Mouse (Mus musculus) forebrain, embryonic 12.5 days (tissue): ENCODE results near the gene Calr4. TPM values are rescaled to one million over a fixed set of nuclear protein-coding genes. Genes with fewer than 3 reads are reported as not detected.

ENCODE experiments used
- ATAC-seq: fragments of 200-750 bp; cut with Nextera tagmentation; 2 replicates; pipeline ENCODE4 v1.8.0; 2017; ENCODE audit warnings: moderate TSS enrichment; ENCODE audit not compliant: low FRiP score
- H3K27ac ChIP-seq: fragments of 300-500 bp; sonication (generic); 2 replicates; pipeline ENCODE4 v1.5.1; 2016; ENCODE audit warnings: mild to moderate bottlenecking
- H3K27me3 ChIP-seq: fragments of 300-500 bp; sonication (generic); 2 replicates; pipeline ENCODE4 v1.6.1; 2016; ENCODE audit warnings: mild to moderate bottlenecking
- H3K36me3 ChIP-seq: fragments of 300-500 bp; sonication (generic); replicated peaks from 2 replicates; pipeline ENCODE4 v1.6.1; 2016; ENCODE audit warnings: mild to moderate bottlenecking
- H3K4me1 ChIP-seq: fragments of 300-500 bp; sonication (generic); 2 replicates; pipeline ENCODE4 v1.6.1; 2016
- H3K4me2 ChIP-seq: fragments of 300-500 bp; sonication (generic); 2 replicates; pipeline ENCODE4 v1.6.1; 2016; ENCODE audit warnings: mild to moderate bottlenecking, moderate library complexity
- H3K4me3 ChIP-seq: fragments of 300-500 bp; sonication (generic); replicated peaks from 2 replicates; pipeline ENCODE4 v1.5.1; 2016; ENCODE audit warnings: mild to moderate bottlenecking
- H3K9ac ChIP-seq: fragments of 300-500 bp; sonication (generic); 2 replicates; pipeline ENCODE4 v1.6.1; 2016; ENCODE audit warnings: mild to moderate bottlenecking
- H3K9me3 ChIP-seq: fragments of 300-500 bp; sonication (generic); 2 replicates; pipeline ENCODE4 v1.6.1; 2016
- WGBS: fragments of 180-500 bp; shearing (Covaris S2); methylation state at CpG from one replicate; pipeline ENCODE4 v1.1.7; 2016; 5-methylcytosine and 5-hydroxymethylcytosine counted together
- polyA plus RNA-seq: library from polyadenylated mRNA; unstranded; fragments of >200 nt; fragmentation: Nextera tagmentation; extraction: Ambion mirVana; gene quantifications from 2 replicates; pipeline ENCODE4 v1.2.1, GENCODE M21; 2016

Gene Calr4
- polyA plus RNA-seq, 1 experiment from 2014 or later = not detected

DNA sequence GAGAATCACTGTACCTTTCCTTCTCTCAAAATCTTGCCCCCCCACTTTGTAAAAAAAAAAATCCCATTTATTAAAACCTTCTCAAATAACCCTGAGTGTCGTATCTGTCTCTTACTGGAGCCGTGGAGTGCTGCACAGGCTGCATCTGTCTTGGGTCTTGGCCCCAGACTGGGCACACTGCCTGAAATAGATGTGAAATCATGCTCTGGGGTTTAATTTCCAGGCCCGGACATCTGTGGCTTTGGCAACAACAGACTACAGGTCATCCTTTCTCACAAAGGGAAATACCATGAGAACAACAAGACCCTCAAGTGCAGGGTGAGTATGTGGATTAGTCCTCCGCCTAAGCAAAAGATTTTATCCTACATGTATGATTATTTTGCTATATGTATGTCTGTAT is 7.6 kb downstream of the Calr4 start:
- Histone ChIP-seq H3K27ac (no peak overlapping the region), H3K9ac (no peak overlapping the region), H3K36me3 (no peaks in the 10 kb centered on the region), H3K9me3 (no peaks in the 10 kb centered on the region), H3K4me1 (peaks cover under 1% of the 10 kb centered on the region; the same call in 1 of the 2 replicates), H3K27me3 (no peaks in the 10 kb centered on the region), H3K4me2 (no peak overlapping the region), H3K4me3 (no peak overlapping the region)
- ATAC-seq = no peak
- 79% methylated on average over 4 of the region's 4 CpGs for WGBS

DNA sequence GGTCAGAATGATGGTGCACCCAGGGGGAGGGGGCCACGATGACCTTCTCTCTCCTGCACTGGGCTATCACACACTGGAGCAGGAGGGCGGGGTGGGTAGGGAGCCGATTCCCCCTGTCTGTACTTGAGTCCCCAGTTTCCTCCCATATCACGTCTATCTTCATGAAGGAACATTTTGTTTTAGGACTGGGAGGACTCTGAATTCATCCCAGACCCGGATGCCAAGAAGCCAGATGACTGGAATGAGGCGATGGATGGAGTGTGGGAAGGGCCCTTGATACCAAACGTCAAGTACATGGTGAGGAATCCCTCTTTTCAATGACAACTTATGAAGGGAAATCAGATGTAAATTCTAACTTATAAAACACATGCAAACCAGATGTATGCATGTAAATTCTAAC is 10.2 kb downstream of the Calr4 start:
- Histone ChIP-seq H3K4me3 (no peak overlapping the region), H3K4me1 (no peaks in the 10 kb centered on the region), H3K36me3 (no peaks in the 10 kb centered on the region), H3K27me3 (no peaks in the 10 kb centered on the region), H3K27ac (no peak overlapping the region), H3K9ac (no peak overlapping the region), H3K4me2 (no peak overlapping the region), H3K9me3 (no peaks in the 10 kb centered on the region)
- no peak for ATAC-seq
- 79% methylated on average over 7 of the region's 7 CpGs for WGBS

DNA sequence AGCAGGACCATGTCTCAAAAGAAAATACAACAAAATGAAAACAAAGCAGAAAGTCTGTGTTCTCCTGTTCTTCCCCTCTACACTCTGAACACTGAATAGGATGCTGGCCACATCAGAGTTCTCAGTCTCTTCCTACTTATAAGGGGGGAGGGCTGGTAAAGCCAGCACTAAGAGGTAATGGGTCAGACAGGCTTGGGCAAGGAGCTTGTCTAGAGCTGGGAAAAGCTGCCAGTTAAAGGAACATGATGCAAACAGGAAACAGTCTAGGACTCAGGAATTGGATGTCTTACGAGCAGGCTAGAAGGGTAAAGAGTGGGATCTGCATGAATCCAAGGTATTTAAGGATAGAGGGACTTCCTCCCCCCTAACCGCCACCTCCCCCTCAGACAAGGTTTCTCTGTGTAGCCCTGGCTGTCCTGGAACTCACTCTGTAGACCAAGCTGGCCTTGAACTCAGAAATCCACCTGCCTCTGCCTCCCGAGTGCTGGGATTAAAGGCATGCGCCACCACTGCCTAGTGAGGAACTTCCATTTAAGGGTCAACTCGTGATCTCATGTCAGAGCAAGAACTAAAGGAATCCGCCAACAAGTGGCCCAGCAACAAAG is 10.8 kb downstream of the Calr4 start:
- no peak overlapping the region for H3K9ac ChIP-seq
- H3K4me2 ChIP-seq = no peak overlapping the region
- 88% methylated on average over 6 of the region's 6 CpGs for WGBS
- no peak overlapping the region for H3K4me3 ChIP-seq
- H3K27me3 ChIP-seq = no peaks in the 10 kb centered on the region
- H3K36me3 ChIP-seq = no peaks in the 10 kb centered on the region
- no peak overlapping the region for H3K27ac ChIP-seq
- H3K9me3 ChIP-seq = no peaks in the 10 kb centered on the region
- H3K4me1 ChIP-seq = no peaks in the 10 kb centered on the region
- ATAC-seq = no peak

- no peaks in the 10 kb centered on the region for H3K36me3 ChIP-seq
- ATAC-seq = no peak
- 39% methylated on average over 3 of the region's 3 CpGs for WGBS
- no peak overlapping the region for H3K9ac ChIP-seq
- no peak overlapping the region for H3K4me3 ChIP-seq
- H3K9me3 ChIP-seq = 0 out of 2 replicates have a peak, but pooled peaks cover 1% of the 10 kb centered on the region
- H3K27me3 ChIP-seq = no peaks in the 10 kb centered on the region
- no peak overlapping the region for H3K27ac ChIP-seq
- H3K4me2 ChIP-seq = no peak overlapping the region
- no peaks in the 10 kb centered on the region for H3K4me1 ChIP-seq
These were observed 17.3 kb downstream of the Calr4 start for GRCm38 (mm10) chr4:109251605-109252004.

DNA sequence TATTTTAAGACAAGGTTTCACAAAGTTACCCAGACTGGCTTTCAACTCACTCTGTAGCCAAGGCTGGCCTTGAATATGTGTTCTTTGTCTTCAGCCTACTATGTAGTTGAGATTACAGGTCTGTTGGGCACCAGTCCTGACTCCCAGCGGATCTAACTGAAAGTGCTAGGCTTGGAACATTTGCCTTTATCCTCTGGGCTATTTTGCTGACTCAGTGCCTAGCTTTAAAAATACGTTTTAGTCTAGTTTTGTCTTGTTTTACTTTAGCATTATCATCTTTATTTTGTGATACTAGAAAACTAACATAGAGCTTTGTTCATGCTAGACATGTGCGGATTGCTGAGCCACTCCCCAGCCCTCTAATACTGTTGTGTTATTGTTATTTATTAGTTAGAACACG is 17.9 kb downstream of the Calr4 start:
- Histone ChIP-seq H3K4me2 (no peak overlapping the region), H3K36me3 (no peaks in the 10 kb centered on the region), H3K4me3 (no peak overlapping the region), H3K4me1 (no peaks in the 10 kb centered on the region), H3K27me3 (no peaks in the 10 kb centered on the region), H3K9ac (no peak overlapping the region), H3K9me3 (0 out of 2 replicates have a peak, but pooled peaks cover 3% of the 10 kb centered on the region), H3K27ac (no peak overlapping the region)
- 84% methylated on average over 4 of the region's 4 CpGs for WGBS
- ATAC-seq = no peak

DNA sequence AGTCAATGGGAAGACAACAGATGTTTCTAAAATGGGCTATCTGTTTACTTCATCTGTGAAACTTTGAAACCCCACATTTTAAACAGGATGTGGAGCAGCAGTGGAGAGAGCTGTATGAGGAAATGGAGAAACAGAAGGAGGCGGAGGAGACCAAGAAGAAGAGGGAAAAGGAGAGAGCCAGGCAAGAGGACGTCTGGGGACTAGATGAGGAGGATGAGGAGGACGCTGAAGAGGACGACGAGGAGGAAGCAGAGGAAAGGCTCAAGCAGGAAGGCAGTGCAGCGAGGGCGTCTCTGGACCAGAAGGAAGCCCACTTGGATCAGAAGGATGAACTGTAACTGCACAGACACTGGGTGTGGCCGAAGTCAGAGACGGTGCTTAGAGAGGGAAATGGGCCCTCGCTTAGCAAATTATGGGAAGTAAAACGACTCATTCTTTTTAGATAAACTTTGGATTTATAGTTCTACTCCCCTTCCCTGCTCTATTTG is 19.4 kb downstream of the Calr4 start:
- H3K4me1 ChIP-seq = no peaks in the 10 kb centered on the region
- no peak for ATAC-seq
- WGBS = 80% methylated on average over 11 of the region's 11 CpGs

DNA sequence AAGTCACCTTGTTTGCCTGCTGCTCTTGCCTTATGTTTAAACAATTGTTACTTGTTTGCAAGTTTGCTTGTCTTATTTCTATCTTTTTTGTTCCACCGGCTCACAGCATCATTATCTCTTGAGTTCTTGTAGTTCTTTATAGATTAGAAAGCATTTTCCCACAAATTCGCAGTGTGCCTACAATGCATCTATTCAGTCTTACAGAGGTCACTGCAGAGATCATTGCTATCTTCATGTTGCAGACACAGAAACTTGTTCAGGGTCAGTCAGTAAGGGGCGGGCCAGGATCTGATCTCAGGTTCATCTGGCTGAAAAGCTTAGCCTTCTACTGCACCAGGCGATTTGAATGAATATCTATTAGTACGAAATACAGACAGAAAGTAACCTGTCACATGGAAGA is 20.2 kb downstream of the Calr4 start:
- no peaks in the 10 kb centered on the region for H3K4me1 ChIP-seq
- H3K4me3 ChIP-seq = no peak overlapping the region
- H3K9ac ChIP-seq = no peak overlapping the region
- ATAC-seq = no peak
- H3K4me2 ChIP-seq = no peak overlapping the region
- H3K9me3 ChIP-seq = 0 out of 2 replicates have a peak, but pooled peaks cover 3% of the 10 kb centered on the region
- no peak overlapping the region for H3K27ac ChIP-seq
- no peaks in the 10 kb centered on the region for H3K36me3 ChIP-seq
- 84% methylated on average over 5 of the region's 5 CpGs for WGBS
- no peaks in the 10 kb centered on the region for H3K27me3 ChIP-seq

More for the DNA sequence above, 19.4 kb downstream of the Calr4 start:
- no peak overlapping the region for H3K27ac ChIP-seq
- no peaks in the 10 kb centered on the region for H3K27me3 ChIP-seq
- H3K36me3 ChIP-seq = no peaks in the 10 kb centered on the region
- H3K4me2 ChIP-seq = no peak overlapping the region
- H3K9ac ChIP-seq = no peak overlapping the region
- H3K4me3 ChIP-seq = no peak overlapping the region
- H3K9me3 ChIP-seq = 0 out of 2 replicates have a peak, but pooled peaks cover 3% of the 10 kb centered on the region

DNA sequence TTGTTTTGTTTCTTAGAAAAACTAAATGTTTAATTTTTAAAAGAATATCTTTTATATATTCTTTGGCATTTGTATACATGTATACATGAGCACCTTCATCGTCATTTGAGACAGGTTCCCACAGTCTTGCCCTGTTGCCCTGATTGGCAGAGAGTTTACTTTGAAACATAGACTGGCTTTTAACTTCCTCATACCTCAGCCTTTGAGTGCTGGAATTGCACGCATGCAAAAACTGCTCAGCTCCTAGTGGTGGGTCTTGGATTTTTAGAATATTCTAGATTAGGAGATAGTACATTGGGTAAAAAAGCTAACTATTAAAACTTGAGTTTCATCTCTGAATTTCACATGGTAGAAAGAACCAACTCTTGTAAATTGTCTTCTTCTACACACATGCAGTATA is 21.0 kb downstream of the Calr4 start:
- H3K4me1 ChIP-seq = no peaks in the 10 kb centered on the region
- 0 out of 2 replicates have a peak, but pooled peaks cover 3% of the 10 kb centered on the region for H3K9me3 ChIP-seq
- no peak for ATAC-seq
- no peaks in the 10 kb centered on the region for H3K36me3 ChIP-seq
- H3K4me2 ChIP-seq = no peak overlapping the region
- H3K9ac ChIP-seq = no peak overlapping the region
- 92% methylated on average over 2 of the region's 2 CpGs for WGBS
- no peaks in the 10 kb centered on the region for H3K27me3 ChIP-seq
- no peak overlapping the region for H3K27ac ChIP-seq
- no peak overlapping the region for H3K4me3 ChIP-seq

DNA sequence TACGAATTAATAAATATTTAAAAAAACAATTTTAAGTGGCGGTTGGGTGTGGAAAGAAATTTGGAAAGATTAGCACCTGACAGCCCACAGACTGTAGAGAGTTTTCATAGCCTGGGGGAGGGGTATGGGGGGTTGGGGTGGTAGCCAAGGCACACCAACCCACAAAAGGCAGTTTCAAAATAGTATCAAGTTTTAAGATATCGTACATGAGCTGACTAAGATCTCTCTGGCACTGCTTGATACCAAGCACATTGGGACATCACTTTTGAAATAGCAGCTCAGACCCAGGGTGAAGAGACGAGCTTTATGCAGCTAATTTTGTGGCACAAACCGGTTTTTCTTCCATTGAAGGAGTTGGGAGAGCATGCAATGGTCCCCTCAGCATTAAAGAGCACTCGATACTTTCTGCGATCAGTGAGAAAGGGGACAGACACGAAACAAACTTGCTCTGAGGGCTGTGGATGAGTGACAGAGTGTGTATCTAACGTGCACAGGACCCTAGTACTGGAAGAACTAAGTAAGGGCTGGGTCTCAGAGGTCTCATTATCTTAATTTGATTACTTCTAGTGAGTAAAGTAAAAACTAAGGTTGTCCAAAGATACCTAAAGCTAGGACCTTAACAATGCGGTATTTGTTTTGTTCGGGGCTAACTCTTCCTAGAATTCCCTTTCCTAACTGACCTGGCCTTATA is 21.6 kb downstream of the Calr4 start:
- 83% methylated on average over 11 of the region's 11 CpGs for WGBS
- no peak overlapping the region for H3K9ac ChIP-seq
- H3K27me3 ChIP-seq = no peaks in the 10 kb centered on the region
- no peak for ATAC-seq
- H3K4me3 ChIP-seq = no peak overlapping the region
- H3K36me3 ChIP-seq = no peaks in the 10 kb centered on the region
- no peak overlapping the region for H3K27ac ChIP-seq
- H3K4me2 ChIP-seq = no peak overlapping the region
- no peaks in the 10 kb centered on the region for H3K4me1 ChIP-seq
- H3K9me3 ChIP-seq = 0 out of 2 replicates have a peak, but pooled peaks cover 3% of the 10 kb centered on the region

DNA sequence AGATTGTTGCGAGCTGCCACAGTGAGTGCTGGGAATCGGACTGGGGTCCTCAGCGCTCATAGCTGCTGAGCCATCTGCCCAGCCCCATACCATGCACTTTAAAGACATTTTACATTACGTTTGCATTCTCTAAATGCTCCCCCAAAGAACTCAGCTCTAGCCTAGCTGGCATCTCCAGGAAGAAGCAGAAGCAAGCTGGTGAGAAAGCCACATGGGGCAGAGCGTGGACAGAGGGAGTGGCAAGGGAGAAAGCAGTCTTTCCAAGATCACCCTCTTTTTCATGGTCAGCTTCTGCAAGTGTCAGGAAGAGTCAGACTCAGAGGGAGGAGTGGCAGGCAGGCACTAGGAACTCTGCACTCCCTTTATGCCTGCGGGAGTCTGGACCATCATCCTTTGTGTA is 22.5 kb downstream of the Calr4 start:
- H3K36me3 ChIP-seq = no peaks in the 10 kb centered on the region
- no peak overlapping the region for H3K27ac ChIP-seq
- H3K9ac ChIP-seq = no peak overlapping the region
- no peak overlapping the region for H3K4me2 ChIP-seq
- no peak for ATAC-seq
- 86% methylated on average over 6 of the region's 6 CpGs for WGBS
- no peaks in the 10 kb centered on the region for H3K27me3 ChIP-seq
- H3K4me1 ChIP-seq = no peaks in the 10 kb centered on the region
- H3K9me3 ChIP-seq = 0 out of 2 replicates have a peak, but pooled peaks cover 3% of the 10 kb centered on the region
- no peak overlapping the region for H3K4me3 ChIP-seq

DNA sequence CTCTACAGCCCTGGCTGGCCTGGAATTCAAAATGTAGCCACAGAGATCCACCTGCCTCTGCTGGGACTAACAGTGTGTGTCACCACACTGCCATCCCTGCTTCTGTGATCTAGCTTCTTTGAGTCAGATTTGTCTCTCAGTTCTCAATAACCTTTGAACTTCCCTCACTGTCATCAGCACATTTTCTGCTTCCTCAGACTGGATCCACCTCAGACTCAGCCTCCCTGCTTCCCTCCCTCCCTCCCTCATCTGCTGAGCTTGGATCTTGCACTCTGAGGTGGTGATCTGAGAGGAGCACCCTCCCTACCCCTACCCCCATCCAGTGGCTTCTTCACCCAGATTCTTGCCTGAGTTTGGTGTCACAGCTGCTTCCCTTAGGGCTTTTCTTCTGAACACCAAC is 23.4 kb downstream of the Calr4 start:
- Histone ChIP-seq H3K36me3 (no peaks in the 10 kb centered on the region), H3K27ac (no peak overlapping the region), H3K27me3 (no peaks in the 10 kb centered on the region), H3K4me1 (no peaks in the 10 kb centered on the region), H3K4me3 (no peak overlapping the region), H3K9ac (no peak overlapping the region), H3K9me3 (0 out of 2 replicates have a peak, but pooled peaks cover 3% of the 10 kb centered on the region), H3K4me2 (no peak overlapping the region)
- no peak for ATAC-seq

GRCm38 (mm10) chr4:109262068-109262467 is 27.8 kb downstream of the Calr4 start:
- no peaks in the 10 kb centered on the region for H3K4me1 ChIP-seq
- H3K27me3 ChIP-seq = no peaks in the 10 kb centered on the region
- ATAC-seq = no peak
- no peak overlapping the region for H3K27ac ChIP-seq
- no peak overlapping the region for H3K9ac ChIP-seq
- no peaks in the 10 kb centered on the region for H3K9me3 ChIP-seq
- no peaks in the 10 kb centered on the region for H3K36me3 ChIP-seq
- 82% methylated on average over 6 of the region's 6 CpGs for WGBS
- H3K4me3 ChIP-seq = no peak overlapping the region
- H3K4me2 ChIP-seq = no peak overlapping the region

DNA sequence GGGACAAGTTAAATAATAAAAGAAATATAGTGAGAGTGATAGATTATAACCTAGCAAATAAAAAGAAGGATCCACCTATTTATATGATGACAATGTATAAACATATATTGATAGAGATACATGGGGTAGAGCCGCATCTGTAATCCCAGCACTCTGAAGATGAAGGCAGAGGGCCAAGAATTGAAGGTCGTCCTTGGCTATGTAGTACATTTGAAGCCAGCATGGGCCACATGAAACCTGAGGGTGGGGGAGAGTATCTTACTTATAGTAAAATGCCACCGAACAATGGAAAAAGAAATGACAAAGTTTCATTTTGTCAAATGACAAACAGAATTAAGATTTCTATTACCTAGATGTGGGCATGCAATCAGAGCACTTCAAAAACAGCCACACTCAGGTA is 31.8 kb downstream of the Calr4 start:
- H3K36me3 ChIP-seq = no peaks in the 10 kb centered on the region
- no peaks in the 10 kb centered on the region for H3K4me1 ChIP-seq
- no peak overlapping the region for H3K27ac ChIP-seq
- H3K27me3 ChIP-seq = no peaks in the 10 kb centered on the region
- WGBS = 88% methylated on average over 3 of the region's 3 CpGs
- no peak for ATAC-seq
- no peak overlapping the region for H3K9ac ChIP-seq
- no peak overlapping the region for H3K4me2 ChIP-seq
- H3K4me3 ChIP-seq = no peak overlapping the region
- no peaks in the 10 kb centered on the region for H3K9me3 ChIP-seq
